Mouse (Mus musculus) heart, embryonic 14.5 days (tissue): ENCODE data around the gene Krtap14. TPM values are rescaled to one million over a fixed set of nuclear protein-coding genes. Genes with fewer than 3 reads are reported as not detected.

Experiments used
- ATAC-seq: fragments of 200-750 bp; cut with Nextera tagmentation; 2 replicates; pipeline ENCODE4 v1.8.0; 2017; ENCODE audit warnings: low read depth, moderate TSS enrichment; ENCODE audit not compliant: insufficient number of reproducible peaks, insufficient read depth, low FRiP score
- H3K27ac ChIP-seq, 2 experiments: fragments of 200-500 bp in 1 of 2; fragments of 300-500 bp in 1 of 2; sonication (generic) in 1 of 2; replicated peaks in 1 of 2; 2 replicates each; pipeline ENCODE4 v1.5.1; 2012 to 2014; ENCODE audit warnings: low read depth in 2 of 2, low read length in 2 of 2, control low read depth in 1 of 2, mild to moderate bottlenecking in 1 of 2, mixed read lengths in 1 of 2; ENCODE audit not compliant: control insufficient read depth in 1 of 2, insufficient read depth in 1 of 2
- H3K27me3 ChIP-seq: fragments of 300-500 bp; sonication (generic); 2 replicates; pipeline ENCODE4 v1.6.1; 2014; ENCODE audit warnings: mild to moderate bottlenecking, low read length, control low read depth; ENCODE audit not compliant: control insufficient read depth, insufficient read depth
- H3K36me3 ChIP-seq: fragments of 300-500 bp; sonication (generic); 2 replicates; pipeline ENCODE4 v1.6.1; 2014; ENCODE audit warnings: mild to moderate bottlenecking, control low read depth, low read length, mixed read lengths; ENCODE audit not compliant: control insufficient read depth, insufficient read depth
- H3K4me1 ChIP-seq, 2 experiments: fragments of 200-500 bp in 1 of 2; fragments of 300-500 bp in 1 of 2; sonication (generic) in 1 of 2; 2 replicates each; pipeline ENCODE4 v1.6.1; 2012 to 2014; ENCODE audit warnings: low read length in 2 of 2, control low read depth in 1 of 2, mixed read lengths in 1 of 2; ENCODE audit not compliant: control insufficient read depth in 2 of 2, insufficient read depth in 2 of 2
- H3K4me2 ChIP-seq: fragments of 300-500 bp; sonication (generic); 2 replicates; pipeline ENCODE4 v1.6.1; 2014; ENCODE audit warnings: mild to moderate bottlenecking, low read length
- H3K4me3 ChIP-seq, 2 experiments: fragments of 200-500 bp in 1 of 2; fragments of 300-500 bp in 1 of 2; sonication (generic) in 1 of 2; 2 replicates each; pipeline ENCODE4 v1.5.1; 2012 to 2014; ENCODE audit warnings: low read length in 2 of 2, mild to moderate bottlenecking in 2 of 2, control low read depth in 1 of 2, low read depth in 1 of 2, moderate library complexity in 1 of 2; ENCODE audit not compliant: control insufficient read depth in 1 of 2, insufficient read depth in 1 of 2
- H3K9ac ChIP-seq: fragments of 300-500 bp; sonication (generic); 2 replicates; pipeline ENCODE4 v1.6.1; 2014; ENCODE audit warnings: mild to moderate bottlenecking, low read length
- H3K9me3 ChIP-seq: fragments of 300-500 bp; sonication (generic); 2 replicates; pipeline ENCODE4 v1.6.1; 2016; ENCODE audit warnings: low read length, control low read depth; ENCODE audit not compliant: control insufficient read depth
- WGBS: fragments of 180-500 bp; shearing (Covaris S2); extraction: QIAGEN DNeasy Blood & Tissue Kit; methylation state at CpG from one replicate; pipeline ENCODE4 v1.1.7; 2014; 5-methylcytosine and 5-hydroxymethylcytosine counted together
- polyA plus RNA-seq: library from polyadenylated mRNA; unstranded; fragments of >200 nt; fragmentation: Nextera tagmentation; extraction: Ambion mirVana; gene quantifications from 2 replicates; pipeline ENCODE4 v1.2.1, GENCODE M21; 2014

Krtap14 gene
- polyA plus RNA-seq, 1 experiment from 2014 or later, result not detected

DNA sequence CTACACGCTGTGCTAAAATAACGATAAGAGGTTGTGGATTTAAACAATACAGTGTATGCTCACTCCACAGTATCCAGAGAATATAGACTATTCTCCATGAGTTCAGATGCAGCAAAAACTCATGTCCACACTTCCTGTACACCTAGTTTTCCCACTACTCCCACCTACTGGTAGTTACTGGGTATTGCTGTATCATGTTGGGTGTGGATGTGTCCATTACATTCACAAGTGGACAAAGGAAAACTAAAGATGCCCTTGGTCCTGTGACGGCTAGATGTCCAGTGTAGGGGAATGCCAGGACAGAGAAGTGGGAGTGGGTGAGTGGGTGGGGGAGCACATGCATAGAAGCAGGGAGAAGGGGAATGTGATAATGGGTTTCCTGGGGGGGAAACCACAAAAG, 2.2 kb downstream of the Krtap14 start:
- H3K4me2 ChIP-seq, result no peak overlapping the region
- WGBS, result 79% methylated on average over 3 of the region's 3 CpGs
- H3K27ac ChIP-seq, result no peak overlapping the region
- H3K36me3 ChIP-seq, result no peaks in the 10 kb centered on the region
- H3K27me3 ChIP-seq, result no peaks in the 10 kb centered on the region
- H3K4me3 ChIP-seq, result no peak overlapping the region
- no peaks in the 10 kb centered on the region for H3K9me3 ChIP-seq
- ATAC-seq, result no peak
- no peak overlapping the region for H3K9ac ChIP-seq
- H3K4me1 ChIP-seq, result no peaks in the 10 kb centered on the region

DNA sequence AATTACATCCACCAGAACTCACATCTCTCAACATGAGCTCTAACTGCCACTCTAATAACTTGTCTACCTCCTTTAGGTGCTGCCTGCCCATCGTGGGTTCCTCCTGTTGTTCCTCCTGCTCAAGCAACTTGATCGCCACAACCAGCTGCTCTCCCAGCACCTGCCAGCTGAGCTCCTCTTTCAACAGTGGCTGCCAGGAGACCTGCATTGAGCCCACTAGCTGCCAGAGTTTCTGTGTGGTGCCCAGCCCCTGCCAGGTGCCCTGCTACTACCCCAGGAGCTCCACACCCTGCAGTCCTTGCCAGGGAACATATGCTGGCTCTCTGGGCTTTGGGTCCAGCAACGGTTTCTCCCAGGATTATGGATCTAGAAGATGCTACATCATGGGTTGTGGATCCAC, 5.9 kb downstream of the Krtap14 start, which contains the start of gene Krtap15:
TSS of gene Krtap15 (plus strand) at position 150 of the 400 bp plus-strand sequence.
- no peaks in the 10 kb centered on the region for H3K4me1 ChIP-seq
- no peaks in the 10 kb centered on the region for H3K36me3 ChIP-seq
- H3K4me3 ChIP-seq, result no peak within 1 kb of the TSS
- no peak within 1 kb of the TSS for H3K9ac ChIP-seq
- ATAC-seq, result no peak
- H3K27me3 ChIP-seq, result no peaks in the 10 kb centered on the region
- no peaks in the 10 kb centered on the region for H3K9me3 ChIP-seq
- no peak within 1 kb of the TSS for H3K4me2 ChIP-seq
- WGBS, result 73% methylated on average over 3 of the region's 3 CpGs
- H3K27ac ChIP-seq, result no peak within 1 kb of the TSS

DNA sequence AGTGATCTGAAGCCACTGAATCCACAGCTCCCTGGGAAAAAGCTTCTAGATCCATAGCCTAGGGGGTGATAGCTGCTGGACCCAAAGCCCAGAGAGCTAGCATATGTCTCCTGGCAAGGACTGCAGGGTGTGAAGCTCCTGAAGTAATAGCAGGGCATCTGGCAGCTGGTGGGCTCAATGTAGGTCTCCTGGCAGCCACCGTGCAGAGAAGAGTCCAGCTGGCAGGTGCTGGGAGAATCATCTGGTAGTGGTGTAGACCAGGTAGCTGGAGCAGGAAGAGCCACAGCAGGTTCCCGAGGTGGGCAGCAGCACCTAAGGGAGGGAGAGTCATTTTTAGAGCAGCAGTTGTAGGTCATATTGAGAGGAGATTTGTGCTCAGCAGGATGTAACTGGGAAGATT, 14.1 kb downstream of the Krtap14 start, which contains the start of gene Gm20741:
TSS of gene Gm20741 (minus strand) at position 394 of the 400 bp plus-strand sequence.
- Histone ChIP-seq H3K9me3 (no peaks in the 10 kb centered on the region), H3K4me1 (no peaks in the 10 kb centered on the region), H3K4me2 (no peak within 1 kb of the TSS), H3K27me3 (no peaks in the 10 kb centered on the region), H3K27ac (no peak within 1 kb of the TSS), H3K4me3 (no peak within 1 kb of the TSS), H3K36me3 (no peaks in the 10 kb centered on the region), H3K9ac (no peak within 1 kb of the TSS)
- WGBS, result 72% methylated on average over 2 of the region's 2 CpGs
- ATAC-seq, result no peak

DNA sequence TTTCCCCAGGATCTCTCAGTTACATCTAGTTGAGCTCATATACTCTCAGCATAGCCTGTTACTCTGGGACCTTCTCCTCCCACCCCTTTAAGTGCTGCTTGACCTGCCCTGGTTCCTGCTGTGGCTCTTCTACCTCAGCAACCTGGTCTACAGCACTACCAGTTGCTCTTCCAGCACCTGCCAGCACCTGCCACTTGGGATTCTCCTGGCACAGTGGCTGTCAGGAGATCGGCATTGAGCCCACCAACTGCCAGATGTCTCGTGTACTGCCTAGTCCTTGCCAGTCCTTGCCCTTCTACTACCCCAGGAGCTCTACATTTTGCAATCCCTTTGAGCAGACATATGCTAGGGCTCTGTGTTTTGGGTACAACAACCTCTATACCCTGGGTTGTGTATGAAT, 39.2 kb downstream of the Krtap14 start:
- H3K4me2 ChIP-seq, result no peak overlapping the region
- no peak overlapping the region for H3K4me3 ChIP-seq
- ATAC-seq, result no peak
- no peaks in the 10 kb centered on the region for H3K36me3 ChIP-seq
- H3K9me3 ChIP-seq, result no peaks in the 10 kb centered on the region
- H3K27me3 ChIP-seq, result no peaks in the 10 kb centered on the region
- 66% methylated on average over 2 of the region's 2 CpGs for WGBS
- H3K27ac ChIP-seq, result no peak overlapping the region
- no peaks in the 10 kb centered on the region for H3K4me1 ChIP-seq
- no peak overlapping the region for H3K9ac ChIP-seq

DNA sequence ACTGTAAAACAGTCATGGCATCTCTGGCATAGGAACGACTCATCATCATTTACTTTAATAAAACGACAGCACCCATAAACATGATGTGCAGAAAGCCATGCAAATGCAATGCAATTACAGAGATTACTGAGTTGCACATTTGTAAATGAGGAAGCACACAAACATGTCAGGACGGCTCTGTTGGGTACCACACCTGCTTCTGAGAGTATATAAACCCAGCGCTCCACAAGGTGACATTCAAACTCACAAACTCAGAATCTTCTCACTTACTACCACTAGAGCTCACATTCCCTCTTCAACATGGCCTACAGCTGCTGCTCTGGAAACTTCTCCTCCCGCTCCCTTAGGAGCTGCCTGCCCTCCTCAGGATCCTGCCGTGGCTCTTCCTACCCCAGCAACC, 48.3 kb downstream of the Krtap14 start, which contains the start of gene Gm5965:
TSS of gene Gm5965 (plus strand) at position 301 of the 400 bp plus-strand sequence.
- Histone ChIP-seq H3K4me2 (no peak within 1 kb of the TSS), H3K9ac (no peak within 1 kb of the TSS), H3K9me3 (no peaks in the 10 kb centered on the region), H3K4me3 (no peak within 1 kb of the TSS), H3K27ac (no peak within 1 kb of the TSS), H3K36me3 (no peaks in the 10 kb centered on the region), H3K27me3 (no peaks in the 10 kb centered on the region), H3K4me1 (no peaks in the 10 kb centered on the region)
- 76% methylated on average over 6 of the region's 6 CpGs for WGBS
- no peak for ATAC-seq

DNA sequence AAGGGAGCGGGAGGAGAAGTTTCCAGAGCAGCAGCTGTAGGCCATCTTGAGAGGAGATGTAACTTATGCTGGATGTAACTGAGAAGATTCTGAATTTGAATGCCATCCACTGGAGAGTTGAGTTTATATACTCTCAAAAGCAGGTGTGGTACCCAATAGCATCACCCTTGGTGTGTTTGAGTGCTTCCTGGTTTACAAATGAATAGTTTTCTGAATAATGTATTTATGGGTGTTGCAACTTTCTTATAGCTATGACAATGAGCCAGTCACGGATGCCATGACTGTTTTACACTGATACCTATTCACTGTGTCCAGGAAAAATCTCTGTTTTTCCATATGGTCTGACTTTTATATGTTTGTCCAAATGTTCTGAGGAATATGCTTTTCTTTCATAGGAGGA, 51.8 kb downstream of the Krtap14 start, which contains the start of gene 2310057N15Rik:
TSS of gene 2310057N15Rik (minus strand) at position 101 of the 400 bp plus-strand sequence.
- H3K4me3 ChIP-seq, result no peak within 1 kb of the TSS
- ATAC-seq, result no peak
- no peak within 1 kb of the TSS for H3K4me2 ChIP-seq
- H3K9me3 ChIP-seq, result no peaks in the 10 kb centered on the region
- no peaks in the 10 kb centered on the region for H3K27me3 ChIP-seq
- no peak within 1 kb of the TSS for H3K9ac ChIP-seq
- no peak within 1 kb of the TSS for H3K27ac ChIP-seq
- 67% methylated on average over 2 of the region's 2 CpGs for WGBS
- no peaks in the 10 kb centered on the region for H3K4me1 ChIP-seq
- no peaks in the 10 kb centered on the region for H3K36me3 ChIP-seq

Other genes starting within 250 kb of the Krtap14 start
- gene Krtap24-1, start 213.9 kb downstream of the Krtap14 start, polyA plus RNA-seq, result not detected in 2 replicates
- not detected in 2 replicates for gene 2310079G19Rik, start 198.5 kb downstream of the Krtap14 start, polyA plus RNA-seq
- gene Krtap26-1, start 178.3 kb downstream of the Krtap14 start, polyA plus RNA-seq, result not detected in 2 replicates
- gene Krtap27-1, start 154.5 kb downstream of the Krtap14 start, polyA plus RNA-seq, result not detected in 2 replicates
- not detected in 2 replicates for gene 2310061N02Rik, start 118.2 kb downstream of the Krtap14 start, polyA plus RNA-seq
- gene Krtap13-1, start 97.3 kb downstream of the Krtap14 start, polyA plus RNA-seq, result not detected in 2 replicates
- gene Krtap13, start 74.5 kb downstream of the Krtap14 start, polyA plus RNA-seq, result not detected in 2 replicates
- gene 2310034C09Rik, start 67.3 kb downstream of the Krtap14 start, polyA plus RNA-seq, result not detected in 2 replicates
- not detected in 2 replicates for gene 2310057N15Rik, start 51.9 kb downstream of the Krtap14 start, polyA plus RNA-seq
- not detected in 2 replicates for gene Gm5965, start 48.2 kb downstream of the Krtap14 start, polyA plus RNA-seq
- gene Gm20741, start 13.9 kb downstream of the Krtap14 start, polyA plus RNA-seq, result not detected in 2 replicates
- gene Krtap15, start 5.9 kb downstream of the Krtap14 start, polyA plus RNA-seq, result not detected in 2 replicates
- gene Krtap19-1, start 43.3 kb upstream of the Krtap14 start, polyA plus RNA-seq, result not detected in 2 replicates
- gene Krtap19-2, start 48.1 kb upstream of the Krtap14 start, polyA plus RNA-seq, result not detected in 2 replicates
- gene Krtap19-3, start 51.9 kb upstream of the Krtap14 start, polyA plus RNA-seq, result not detected in 2 replicates
- gene Krtap19-4, start 58.9 kb upstream of the Krtap14 start, polyA plus RNA-seq, result not detected in 2 replicates
- gene Krtap19-5, start 70.3 kb upstream of the Krtap14 start, polyA plus RNA-seq, result not detected in 2 replicates
- not detected in 2 replicates for gene Krtap19-9b, start 106.1 kb upstream of the Krtap14 start, polyA plus RNA-seq
- not detected in 2 replicates for gene Krtap16-3, start 136.7 kb upstream of the Krtap14 start, polyA plus RNA-seq
- gene Krtap22-2, start 184.6 kb upstream of the Krtap14 start, polyA plus RNA-seq, result not detected in 2 replicates
- not detected in 2 replicates for gene Gm10229, start 189.1 kb upstream of the Krtap14 start, polyA plus RNA-seq
- not detected in 2 replicates for gene Krtap6-1, start 205.6 kb upstream of the Krtap14 start, polyA plus RNA-seq
- not detected in 2 replicates for gene Gm10228, start 215.3 kb upstream of the Krtap14 start, polyA plus RNA-seq
- gene Krtap6-5, start 221.7 kb upstream of the Krtap14 start, polyA plus RNA-seq, result not detected in 2 replicates
- gene 1110025L11Rik, start 237.9 kb upstream of the Krtap14 start, polyA plus RNA-seq, result not detected in 2 replicates